Mouse (Mus musculus) small intestine, adult 2 months (tissue): ENCODE measurements around the gene Uaca. TPM values are rescaled to one million over a fixed set of nuclear protein-coding genes. Genes with fewer than 3 reads are reported as not detected.

Experiments
- H3K27ac ChIP-seq: fragments of 200-500 bp; 2 replicates; pipeline ENCODE4 v1.5.1; 2012; ENCODE audit warnings: low read depth, low read length, control low read depth, inconsistent platforms; ENCODE audit not compliant: insufficient read depth
- H3K27me3 ChIP-seq: fragments of 200-500 bp; 2 replicates; pipeline ENCODE4 v1.6.1; 2012; ENCODE audit warnings: mild to moderate bottlenecking, moderate library complexity, low read length, inconsistent platforms; ENCODE audit not compliant: control insufficient read depth, insufficient read depth
- H3K36me3 ChIP-seq: fragments of 200-500 bp; 2 replicates; pipeline ENCODE4 v1.6.1; 2012; ENCODE audit warnings: mild to moderate bottlenecking, low read length, control low read depth, inconsistent platforms; ENCODE audit not compliant: control insufficient read depth, insufficient read depth
- H3K4me1 ChIP-seq: fragments of 200-500 bp; 2 replicates; pipeline ENCODE4 v1.6.1; 2012; ENCODE audit warnings: low read length, inconsistent platforms, mixed read lengths; ENCODE audit not compliant: control insufficient read depth, insufficient read depth, insufficient read length
- H3K4me3 ChIP-seq: fragments of 200-500 bp; 2 replicates; pipeline ENCODE4 v1.5.1; 2012; ENCODE audit warnings: low read depth, mild to moderate bottlenecking, control low read depth, inconsistent platforms, low read length, moderate library complexity
- CTCF ChIP-seq: fragments of 200-500 bp; IDR thresholded peaks from 2 replicates; pipeline ENCODE4 v1.5.1; 2012; ENCODE audit warnings: low read depth, mild to moderate bottlenecking, control low read depth, inconsistent platforms, low read length, moderate library complexity, mixed read lengths; ENCODE audit not compliant: insufficient replicate concordance, insufficient read length; ENCODE audit errors: extremely low read depth
- POLR2A ChIP-seq: fragments of 200-500 bp; IDR thresholded peaks from 2 replicates; pipeline ENCODE4 v1.6.1; 2012; ENCODE audit warnings: low read depth, mild to moderate bottlenecking, control low read depth, inconsistent platforms, low read length, moderate library complexity
- WGBS: fragments of 180-500 bp; shearing (Covaris S2); methylation state at CpG from one replicate; pipeline ENCODE4 v1.1.7; 2018; 5-methylcytosine and 5-hydroxymethylcytosine counted together
- polyA plus RNA-seq: library from polyadenylated mRNA; depleted of rRNA; stranded (reverse); fragments of >200 nt; gene quantifications from 2 replicates; pipeline ENCODE4 v1.2.3, GENCODE M21; 2012

The Uaca gene
- polyA plus RNA-seq, 1 experiment = 23.3 TPM

DNA sequence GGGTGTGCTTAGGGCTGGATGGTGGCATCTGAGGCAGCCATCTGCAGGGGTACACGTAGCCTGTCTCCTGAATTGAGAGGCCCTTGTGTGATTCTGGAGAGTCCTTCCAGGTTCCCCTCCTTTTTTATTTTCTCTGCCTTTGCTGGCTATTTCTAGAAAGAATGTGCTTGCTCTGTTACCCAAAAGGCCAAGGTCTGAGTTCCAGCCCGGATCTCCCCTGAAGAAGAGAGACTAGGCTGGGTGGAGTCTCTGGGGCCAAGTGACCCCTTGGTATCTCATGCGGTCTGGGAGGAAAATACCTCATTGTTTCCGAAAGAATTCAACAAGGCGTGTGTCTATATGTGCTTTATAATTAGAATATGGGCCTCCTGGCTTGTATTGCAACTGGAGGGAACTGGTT lies 41.8 kb downstream of the Uaca start:
- no peaks in the 10 kb centered on the region for H3K27me3 ChIP-seq
- no peak overlapping the region for H3K27ac ChIP-seq
- TF ChIP-seq CTCF = no peak
- no peak for TF ChIP-seq POLR2A

DNA sequence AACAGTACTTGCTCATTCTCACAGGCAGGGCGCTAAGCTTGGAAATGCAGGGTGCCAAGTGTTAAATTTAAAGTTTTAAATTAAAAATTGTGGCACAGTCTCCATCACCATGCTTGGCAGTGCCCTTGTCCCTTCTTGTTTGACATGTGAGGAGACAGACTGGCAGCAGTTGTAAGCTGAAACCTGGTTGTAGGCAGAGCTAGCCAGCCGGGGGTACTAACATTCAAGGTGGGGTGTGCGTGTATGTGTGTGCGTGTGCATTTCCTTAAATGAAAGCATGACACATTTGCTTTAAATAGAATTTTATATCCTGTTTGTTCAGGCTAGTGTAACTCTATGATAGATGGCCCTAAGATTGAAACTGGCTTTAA lies 42.7 kb downstream of the Uaca start:
- Histone ChIP-seq H3K27ac (no peak overlapping the region), H3K4me1 (peaks cover 13% of the 10 kb centered on the region), H3K36me3 (peaks cover under 1% of the 10 kb centered on the region; the same call in 1 of the 2 replicates), H3K4me3 (no peak overlapping the region), H3K27me3 (no peaks in the 10 kb centered on the region)
- TF ChIP-seq CTCF (no peak), POLR2A (no peak)
- 67% methylated on average over 4 of the region's 4 CpGs for WGBS

More for the DNA sequence above, 41.8 kb downstream of the Uaca start:
- WGBS = 53% methylated on average over 5 of the region's 5 CpGs
- Histone ChIP-seq H3K4me3 (no peak overlapping the region), H3K36me3 (no peaks in the 10 kb centered on the region; the same call in 1 of the 2 replicates), H3K4me1 (peaks cover 11% of the 10 kb centered on the region)

DNA sequence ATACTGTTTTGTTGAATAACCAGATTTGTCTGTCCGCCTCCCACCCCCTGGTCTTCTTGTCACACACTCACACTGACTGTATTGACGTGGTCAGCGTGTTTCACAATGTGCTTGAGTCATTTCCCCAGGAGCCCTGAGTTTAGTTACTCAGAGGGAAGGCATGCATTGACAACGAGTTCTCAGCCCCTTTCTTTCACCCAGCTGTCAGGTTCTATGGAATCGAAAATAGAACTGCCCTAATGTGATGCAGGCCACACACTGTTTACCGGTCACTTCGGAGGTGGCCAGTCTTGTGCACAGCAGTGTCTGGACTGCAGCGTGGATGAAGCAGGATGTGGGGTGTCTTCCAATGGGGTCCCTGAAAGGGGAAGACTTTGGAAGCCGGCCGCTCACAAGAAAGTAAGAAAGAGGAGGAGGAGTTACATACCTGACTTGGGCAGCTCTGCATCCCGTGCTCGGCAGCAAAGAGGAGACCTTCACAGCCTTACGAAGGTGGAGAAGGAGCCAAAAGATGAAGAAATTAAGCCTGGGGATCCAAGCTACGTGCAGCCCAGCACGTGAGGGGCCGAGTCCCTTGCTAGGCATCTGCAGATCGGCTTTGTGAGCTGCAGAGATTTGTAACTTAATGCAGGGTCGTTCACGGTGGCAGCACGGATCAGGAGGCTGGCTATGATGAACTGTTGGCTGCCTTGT lies 43.3 kb downstream of the Uaca start:
- peak overlapping the region; percentile 6; the same call in 1 of the 2 replicates for H3K27ac ChIP-seq
- peaks cover 9% of the 10 kb centered on the region for H3K4me1 ChIP-seq
- no peak for TF ChIP-seq POLR2A
- no peak for TF ChIP-seq CTCF
- H3K4me3 ChIP-seq = peak overlapping the region; percentile 18
- 55% methylated on average over 20 of the region's 20 CpGs for WGBS
- H3K36me3 ChIP-seq = peaks cover 2% of the 10 kb centered on the region; the same call in 1 of the 2 replicates
- no peaks in the 10 kb centered on the region for H3K27me3 ChIP-seq

DNA sequence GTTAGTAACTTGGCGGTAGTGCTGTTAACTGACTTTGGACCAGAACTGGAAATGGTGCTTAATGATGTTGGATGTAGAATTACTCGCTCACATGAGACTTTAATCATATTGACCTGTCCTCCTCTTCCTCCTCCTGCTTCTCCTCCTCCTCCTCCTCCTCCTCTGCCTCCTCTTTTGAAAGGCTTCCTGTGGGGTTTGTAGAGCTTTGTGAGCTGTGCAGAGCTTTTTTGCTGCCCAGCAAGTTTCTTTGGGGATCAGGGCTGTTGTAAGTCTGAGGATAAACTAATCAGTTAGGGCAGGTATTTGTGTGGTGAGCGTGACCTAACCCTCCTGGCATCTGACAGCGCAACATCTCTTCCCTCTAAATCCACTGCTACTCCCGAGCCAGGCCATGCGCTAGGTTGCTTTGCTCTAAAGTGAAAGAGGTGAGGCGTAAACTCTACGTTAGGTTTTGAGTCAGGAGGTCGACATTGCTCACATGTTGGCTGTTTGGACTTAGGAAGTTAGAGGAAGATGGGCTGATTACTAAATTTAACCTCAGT lies 44.1 kb downstream of the Uaca start:
- peaks cover 9% of the 10 kb centered on the region for H3K4me1 ChIP-seq
- H3K4me3 ChIP-seq = no peak overlapping the region
- WGBS = 62% methylated on average over 9 of the region's 9 CpGs
- TF ChIP-seq POLR2A = no peak
- TF ChIP-seq CTCF = no peak
- no peak overlapping the region for H3K27ac ChIP-seq
- no peaks in the 10 kb centered on the region for H3K27me3 ChIP-seq
- peaks cover 6% of the 10 kb centered on the region for H3K36me3 ChIP-seq

DNA sequence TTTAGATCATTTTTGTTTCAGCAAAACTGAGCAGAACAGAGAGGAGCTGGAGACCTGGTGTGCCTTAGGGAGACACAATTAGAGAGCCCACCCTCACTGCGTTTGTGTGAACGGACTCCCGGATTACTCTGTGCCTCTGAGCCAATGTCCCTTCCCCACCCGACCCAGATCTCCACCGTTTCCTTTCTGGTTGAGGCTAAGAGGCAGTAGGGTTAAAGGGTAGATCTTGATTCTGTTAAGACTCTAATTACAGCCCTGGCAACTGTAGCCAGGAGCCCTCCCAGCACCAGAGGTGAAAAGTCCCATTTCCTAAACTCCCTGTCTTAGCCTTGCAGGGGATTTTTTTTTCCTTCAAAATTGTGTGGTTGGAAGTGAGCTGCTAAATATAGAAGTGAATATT lies 47.1 kb downstream of the Uaca start:
- TF ChIP-seq POLR2A (no peak), CTCF (no peak)
- Histone ChIP-seq H3K27ac (peak overlapping the region; percentile 42; the same call in 1 of the 2 replicates), H3K27me3 (no peaks in the 10 kb centered on the region), H3K4me3 (no peak overlapping the region), H3K4me1 (peaks cover 9% of the 10 kb centered on the region), H3K36me3 (peaks cover 14% of the 10 kb centered on the region)
- 20% methylated on average over 5 of the region's 5 CpGs for WGBS

DNA sequence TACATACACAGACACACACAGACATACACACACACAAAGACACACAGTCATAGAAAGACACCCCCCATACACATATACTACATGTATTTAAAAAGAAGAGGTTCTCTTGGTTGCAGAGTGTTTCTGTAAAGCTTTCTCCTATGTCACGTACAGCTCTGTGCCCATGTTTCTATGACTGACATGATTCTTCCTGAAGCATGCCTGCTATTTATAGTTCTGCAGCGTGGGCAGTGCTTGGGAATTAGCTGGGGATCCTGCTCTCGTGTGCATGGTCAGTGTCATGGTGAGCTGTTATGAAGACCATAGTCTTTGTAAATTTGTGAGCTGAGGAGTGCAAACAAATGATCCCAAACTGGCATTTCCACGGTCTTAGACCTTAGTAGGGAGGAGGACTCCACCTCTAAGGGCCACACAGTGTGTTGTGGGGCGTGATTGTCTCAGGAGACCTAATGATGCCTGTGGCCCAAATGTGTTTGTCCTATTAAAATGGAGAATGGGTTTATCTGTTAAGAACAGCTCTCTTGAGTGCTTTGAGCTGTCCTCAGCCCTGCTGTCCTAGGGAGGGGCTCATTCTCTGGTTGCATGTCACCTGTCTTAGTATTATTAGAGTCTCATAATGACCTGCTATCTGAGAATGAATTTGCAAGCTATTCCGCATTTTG lies 49.2 kb downstream of the Uaca start:
- Histone ChIP-seq H3K36me3 (peaks cover 29% of the 10 kb centered on the region), H3K4me1 (peaks cover 11% of the 10 kb centered on the region), H3K4me3 (no peak overlapping the region), H3K27ac (no peak overlapping the region), H3K27me3 (no peaks in the 10 kb centered on the region)
- TF ChIP-seq CTCF (no peak), POLR2A (no peak)
- WGBS = 78% methylated on average over 6 of the region's 6 CpGs

DNA sequence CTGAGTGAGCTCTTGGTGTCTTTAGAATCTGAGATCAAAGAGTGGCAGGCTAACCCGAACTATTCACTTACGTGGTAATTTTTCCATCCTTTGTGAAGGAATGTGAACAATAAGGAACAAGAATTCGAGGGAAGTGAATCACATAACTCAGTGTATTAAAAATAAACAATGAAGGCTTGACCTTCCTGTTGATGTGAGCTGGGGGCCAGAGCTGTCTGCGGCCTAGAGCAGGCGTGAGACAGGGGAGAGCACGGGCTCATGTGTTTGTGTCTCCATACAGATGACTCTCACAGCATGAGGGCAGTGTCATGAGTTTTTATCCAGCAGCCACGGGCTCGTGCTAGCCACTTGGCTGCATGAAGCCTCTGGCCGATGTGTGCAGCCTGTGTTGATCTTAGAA lies 54.4 kb downstream of the Uaca start:
- Histone ChIP-seq H3K36me3 (peaks cover 48% of the 10 kb centered on the region), H3K27ac (no peak overlapping the region), H3K27me3 (no peaks in the 10 kb centered on the region), H3K4me1 (peaks cover 2% of the 10 kb centered on the region; the same call in 1 of the 2 replicates), H3K4me3 (no peak overlapping the region)
- WGBS = 68% methylated on average over 9 of the region's 9 CpGs
- TF ChIP-seq CTCF (no peak), POLR2A (no peak)
